Mouse (Mus musculus) heart, adult 10 weeks (tissue): Measurements from ENCODE around the gene Gm8251. TPM values are rescaled to one million over a fixed set of nuclear protein-coding genes. Genes with fewer than 3 reads are reported as not detected.

Experiments
- polyA plus RNA-seq: library from polyadenylated mRNA; stranded (reverse); fragments of 350-450 nt; fragmentation: Illumina TruSeq; extraction: RNeasy Lipid Tissue Mini Kit (QIAGEN cat#74804); gene quantifications from one replicate; pipeline ENCODE4 v1.2.3, GENCODE M21; 2014; ENCODE audit warnings: low read depth, low replicate concordance

Gm8251 gene
- polyA plus RNA-seq = not detected

GRCm38 (mm10) chr1:44061836-44062235 lies at the start of gene Gm8251:
Gene Gm8251, minus strand, starts transcription at chr1:44061936.

GRCm38 (mm10) chr1:44102259-44102717 lies 40.6 kb upstream of the Gm8251 start, which contains the start of gene Tex30:
Gene Tex30, minus strand, starts transcription at chr1:44102441.

DNA sequence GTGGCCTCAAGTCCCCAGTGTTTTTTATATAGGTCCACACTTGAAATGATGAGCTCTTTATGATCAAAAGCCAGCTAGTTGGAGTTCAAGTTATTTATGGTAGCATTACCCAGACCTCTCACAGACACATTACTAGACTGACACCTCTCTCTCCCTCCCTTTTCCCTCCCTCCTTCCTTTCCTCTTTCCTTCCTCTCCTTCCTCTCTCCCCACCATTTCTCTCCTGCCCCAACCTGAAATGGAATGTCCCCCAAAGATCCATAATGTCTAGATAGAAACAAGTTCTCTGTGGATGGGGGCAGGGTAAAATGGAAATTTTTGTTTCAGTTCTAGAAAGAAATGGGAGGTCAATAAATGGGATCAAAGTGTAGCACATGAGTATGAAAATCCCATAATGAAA lies 41.8 kb downstream of the Gm8251 start, which contains the start of gene Mettl21c:
Gene Mettl21c, minus strand, starts transcription at position 101 of the 400 bp plus-strand sequence.

Other genes starting within 250 kb of the Gm8251 start
- 11.3 TPM for gene Uxs1, start 234.1 kb downstream of the Gm8251 start, polyA plus RNA-seq
- 29.3 TPM for gene Tpp2, start 128.3 kb downstream of the Gm8251 start, polyA plus RNA-seq
- gene Mettl21c, start 41.9 kb downstream of the Gm8251 start, polyA plus RNA-seq = not detected
- 9.1 TPM for gene Tex30, start 40.5 kb upstream of the Gm8251 start, polyA plus RNA-seq
- gene Kdelc1, start 56.9 kb upstream of the Gm8251 start, polyA plus RNA-seq = 21.2 TPM
- 11.4 TPM for gene Bivm, start 57.0 kb upstream of the Gm8251 start, polyA plus RNA-seq
- gene Ercc5, start 85.8 kb upstream of the Gm8251 start, polyA plus RNA-seq = 15.2 TPM
- gene Mettl21e, start 157.0 kb upstream of the Gm8251 start, polyA plus RNA-seq = not detected